ENCODE assay signal across 8 mouse cellular contexts in genomic region chr7:16817693-16818092, GRCm38 (mm10). TPM values are rescaled to one million over a fixed set of nuclear protein-coding genes. Genes with fewer than 3 reads are reported as not detected.
DNase-seq lines count a peak whose midpoint lies in the region; ATAC-seq and TF ChIP-seq lines count a peak whose summit lies in the region.

No protein-coding gene starts in this region.

- H3K9me3 ChIP-seq in lung, postnatal 0 days (ENCODE audit: low read length), result no peaks in the 10 kb centered on the region
- no peaks in the 10 kb centered on the region for H3K9me3 ChIP-seq in limb, embryonic 10.5 days (replicated peaks)
- no peaks in the 10 kb centered on the region for H3K9me3 ChIP-seq in stomach, embryonic 16.5 days (replicated peaks; ENCODE audit: control insufficient read depth, low read length)

- peak; percentile 46 for DNase-seq in cerebellum, adult 9-11 months
- DNase-seq in cerebellum, adult 11 months, result no peak
- DNase-seq in lung, postnatal 0 days (ENCODE audit: low spot score), result no peak
- DNase-seq in lung, postnatal 36 days, result no peak
- no peak for DNase-seq in limb, embryonic 10.5 days (ENCODE audit: low spot score)
- DNase-seq in urinary bladder, postnatal 10 days (ENCODE audit: low spot score), result no peak
- no peak for DNase-seq in kidney, postnatal 4 days

- no peak overlapping the region for H3K27ac ChIP-seq in lung, postnatal 0 days (ENCODE audit: low read length)
- no peak overlapping the region for H3K27ac ChIP-seq in limb, embryonic 10.5 days
- 0 out of 2 replicates have a peak overlapping the region, but pooled peaks have one; percentile 1 for H3K27ac ChIP-seq in stomach, embryonic 16.5 days (ENCODE audit: low read length)

- no peak for TF ChIP-seq EP300 in lung, postnatal 0 days (IDR thresholded peaks at IDR 0.05)

- H3K27me3 ChIP-seq in lung, postnatal 0 days (replicated peaks; ENCODE audit: insufficient read depth, low read length), result no peaks in the 10 kb centered on the region
- peaks cover 10% of the 10 kb centered on the region for H3K27me3 ChIP-seq in limb, embryonic 10.5 days (ENCODE audit: low read depth, poor library complexity, severe bottlenecking)
- H3K27me3 ChIP-seq in stomach, embryonic 16.5 days (ENCODE audit: control insufficient read depth, insufficient read depth, low read length), result no peaks in the 10 kb centered on the region

- no peak for ATAC-seq in lung, postnatal 0 days
- no peak for ATAC-seq in stomach, embryonic 16.5 days (ENCODE audit: insufficient read depth, low FRiP score)

- WGBS in lung, postnatal 0 days, result 21% methylated on average over 3 of the region's 3 CpGs
- 79% methylated on average over 3 of the region's 3 CpGs for WGBS in limb, embryonic 10.5 days
- 49% methylated on average over 3 of the region's 3 CpGs for WGBS in stomach, embryonic 16.5 days

- peak overlapping the region; percentile 91 for H3K4me2 ChIP-seq in lung, postnatal 0 days (replicated peaks; ENCODE audit: low read depth, low read length)
- H3K4me2 ChIP-seq in stomach, embryonic 16.5 days (ENCODE audit: low read depth, low read length), result peak overlapping the region; percentile 97

- 0 out of 2 replicates have a peak overlapping the region, but pooled peaks have one; percentile 91 for H3K9ac ChIP-seq in lung, postnatal 0 days (replicated peaks; ENCODE audit: low read depth)
- H3K9ac ChIP-seq in stomach, embryonic 16.5 days (ENCODE audit: low read length), result peak overlapping the region; percentile 100

- H3K4me1 ChIP-seq in lung, postnatal 0 days (ENCODE audit: insufficient read depth, low read depth, low read length), result peaks cover 20% of the 10 kb centered on the region; the same call in 1 of the 2 replicates
- H3K4me1 ChIP-seq in limb, embryonic 10.5 days, result peaks cover 61% of the 10 kb centered on the region
- peaks cover 36% of the 10 kb centered on the region for H3K4me1 ChIP-seq in stomach, embryonic 16.5 days (ENCODE audit: control insufficient read depth, insufficient read depth, low read length)

- H3K36me3 ChIP-seq in lung, postnatal 0 days (ENCODE audit: insufficient read depth, low read length), result no peaks in the 10 kb centered on the region
- peaks cover 31% of the 10 kb centered on the region for H3K36me3 ChIP-seq in limb, embryonic 10.5 days
- 0 out of 2 replicates have a peak, but pooled peaks cover 3% of the 10 kb centered on the region for H3K36me3 ChIP-seq in stomach, embryonic 16.5 days (ENCODE audit: control insufficient read depth, insufficient read depth, low read length)

- H3K4me3 ChIP-seq in lung, postnatal 0 days (ENCODE audit: low read depth, low read length), result peak overlapping the region; percentile 100; the same call in 1 of the 2 replicates
- H3K4me3 ChIP-seq in limb, embryonic 10.5 days, result peak overlapping the region; percentile 96
- H3K4me3 ChIP-seq in stomach, embryonic 16.5 days (replicated peaks; ENCODE audit: low read length), result peak overlapping the region; percentile 89

- TF ChIP-seq CTCF in lung, postnatal 0 days (IDR thresholded peaks at IDR 0.05), result no peak

RNA-seq across cellular contexts. Expression of gene Fkrp, which starts 1.2 kb away (rescaled TPM):
- 22.3 and 23.5 TPM in 2 replicates for polyA plus RNA-seq in lung, postnatal 0 days (2015; fragmentation: Nextera tagmentation; extraction: Ambion mirVana)
- polyA plus RNA-seq in limb, embryonic 10.5 days (2016; fragmentation: Nextera tagmentation; extraction: Ambion mirVana), result 27.2 and 33.1 TPM in 2 replicates
- polyA plus RNA-seq in stomach, embryonic 16.5 days (2015; fragmentation: Nextera tagmentation; extraction: Ambion mirVana), result 18.1 and 21.4 TPM in 2 replicates

RNA-seq across cellular contexts. Expression of gene Strn4, which starts 2.0 kb away (rescaled TPM):
- 57.7 and 60.7 TPM in 2 replicates for polyA plus RNA-seq in lung, postnatal 0 days (2015; fragmentation: Nextera tagmentation; extraction: Ambion mirVana)
- polyA plus RNA-seq in limb, embryonic 10.5 days (2016; fragmentation: Nextera tagmentation; extraction: Ambion mirVana), result 130 and 145 TPM in 2 replicates
- polyA plus RNA-seq in stomach, embryonic 16.5 days (2015; fragmentation: Nextera tagmentation; extraction: Ambion mirVana), result 68.5 and 80.0 TPM in 2 replicates

RNA-seq across cellular contexts. Expression of gene Prkd2, which starts 25.0 kb away (rescaled TPM):
- polyA plus RNA-seq in lung, postnatal 0 days (2015; fragmentation: Nextera tagmentation; extraction: Ambion mirVana), result 26.1 and 29.0 TPM in 2 replicates
- polyA plus RNA-seq in limb, embryonic 10.5 days (2016; fragmentation: Nextera tagmentation; extraction: Ambion mirVana), result 15.0 and 15.6 TPM in 2 replicates
- 11.1 and 11.8 TPM in 2 replicates for polyA plus RNA-seq in stomach, embryonic 16.5 days (2015; fragmentation: Nextera tagmentation; extraction: Ambion mirVana)

RNA-seq across cellular contexts. Expression of gene Slc1a5, which starts 36.6 kb away (rescaled TPM):
- 176 and 178 TPM in 2 replicates for polyA plus RNA-seq in lung, postnatal 0 days (2015; fragmentation: Nextera tagmentation; extraction: Ambion mirVana)
- polyA plus RNA-seq in limb, embryonic 10.5 days (2016; fragmentation: Nextera tagmentation; extraction: Ambion mirVana), result 48.3 and 48.7 TPM in 2 replicates
- polyA plus RNA-seq in stomach, embryonic 16.5 days (2015; fragmentation: Nextera tagmentation; extraction: Ambion mirVana), result 43.1 and 46.6 TPM in 2 replicates

RNA-seq across cellular contexts. Expression of gene Dact3, which starts 57.4 kb away (rescaled TPM):
- 4.2 and 4.3 TPM in 2 replicates for polyA plus RNA-seq in lung, postnatal 0 days (2015; fragmentation: Nextera tagmentation; extraction: Ambion mirVana)
- polyA plus RNA-seq in limb, embryonic 10.5 days (2016; fragmentation: Nextera tagmentation; extraction: Ambion mirVana), result 7.0 and 8.2 TPM in 2 replicates
- 2.3 TPM in 2 replicates for polyA plus RNA-seq in stomach, embryonic 16.5 days (2015; fragmentation: Nextera tagmentation; extraction: Ambion mirVana)
